Mouse (Mus musculus): ENCODE data around the gene Dxo. TPM values are rescaled to one million over a fixed set of nuclear protein-coding genes. Genes with fewer than 3 reads are reported as not detected.
"Not testable (repeated sequence)": the region's sequence is repeated elsewhere in the genome, so short reads cannot be mapped to it uniquely, and the experiment has no call there.

Dxo gene
- polyA plus RNA-seq (2014; fragmentation: Nextera tagmentation; extraction: Ambion mirVana), result 55.4 and 56.3 TPM in 2 replicates

DNA sequence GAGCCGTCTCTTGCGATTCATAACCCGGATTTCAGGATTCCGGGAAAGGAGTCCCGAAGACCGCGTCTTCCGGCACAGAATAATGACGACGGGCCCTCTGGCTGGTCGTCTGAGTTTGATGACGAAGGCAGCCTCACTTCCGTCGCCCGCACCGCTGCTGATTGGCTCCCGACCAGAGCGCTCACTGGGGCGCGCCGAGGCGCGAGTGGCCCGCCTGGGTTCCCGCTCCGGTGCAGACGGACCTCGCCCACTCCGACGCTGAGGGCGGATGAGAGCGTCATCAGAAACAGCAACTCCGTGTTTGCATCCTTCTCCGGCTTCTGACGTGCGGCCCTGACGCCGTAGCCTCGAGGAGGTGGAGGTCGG, at the start of gene Dxo, which contains the start of gene Stk19:
Gene Dxo, plus strand, starts transcription at position 164 of the 366 bp plus-strand sequence.
Gene Stk19, minus strand, starts transcription at position 90 of the 366 bp plus-strand sequence.
- H3K27me3 ChIP-seq (replicated peaks; ENCODE audit: control insufficient read depth, insufficient read depth, low read length), result no peaks in the 10 kb centered on the region
- WGBS, result under 1% methylated on average over 40 of the region's 40 CpGs
- H3K36me3 ChIP-seq (ENCODE audit: control insufficient read depth, insufficient read depth, low read length), result peaks cover 13% of the 10 kb centered on the region; the same call in 1 of the 2 replicates
- ATAC-seq (replicated peaks; ENCODE audit: low FRiP score) (peak; percentile 92), DNase-seq (ENCODE audit: low spot score) (peak; percentile 95)
- H3K4me2 ChIP-seq, result peak within 1 kb of the TSS; percentile 92
- H3K9ac ChIP-seq (ENCODE audit: low read depth, low read length), result peak within 1 kb of the TSS; percentile 74
- peak within 1 kb of the TSS; percentile 57 for H3K27ac ChIP-seq (ENCODE audit: low read depth, low read length)
- H3K9me3 ChIP-seq (ENCODE audit: control insufficient read depth, low read length), result no peaks in the 10 kb centered on the region
- peak within 1 kb of the TSS; percentile 71 for H3K4me3 ChIP-seq (ENCODE audit: low read depth, low read length)
- peaks cover 27% of the 10 kb centered on the region for H3K4me1 ChIP-seq (replicated peaks; ENCODE audit: control insufficient read depth, insufficient read depth, low read length)

DNA sequence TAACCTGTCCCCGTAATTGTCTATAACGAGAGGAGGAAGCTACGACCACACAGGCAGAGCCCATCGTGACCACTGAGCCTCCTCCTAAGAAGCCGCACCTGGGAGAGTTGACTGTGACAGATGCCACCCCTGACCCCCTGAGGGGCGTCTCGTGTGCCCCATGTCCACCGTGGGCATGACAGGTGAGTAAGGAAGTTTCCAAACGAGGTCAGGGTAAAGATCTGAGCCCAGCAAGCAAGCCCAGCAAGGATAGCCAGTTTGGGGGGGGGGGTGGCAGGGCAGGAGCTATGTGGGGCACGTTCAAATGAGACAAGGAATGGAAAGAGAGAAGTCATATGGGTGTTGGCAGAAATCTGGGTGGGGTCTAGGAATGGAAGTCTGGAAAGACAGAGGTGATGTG, 41.8 kb upstream of the Dxo start:
- ATAC-seq (replicated peaks; ENCODE audit: low FRiP score) (no peak), DNase-seq (ENCODE audit: low spot score) (no peak)
- Histone ChIP-seq H3K4me3 (ENCODE audit: low read depth, low read length) (no peak overlapping the region), H3K4me2 (no peak overlapping the region), H3K36me3 (ENCODE audit: control insufficient read depth, insufficient read depth, low read length) (no peaks in the 10 kb centered on the region), H3K27ac (ENCODE audit: low read depth, low read length) (no peak overlapping the region), H3K9ac (ENCODE audit: low read depth, low read length) (no peak overlapping the region), H3K27me3 (replicated peaks; ENCODE audit: control insufficient read depth, insufficient read depth, low read length) (no peaks in the 10 kb centered on the region), H3K4me1 (replicated peaks; ENCODE audit: control insufficient read depth, insufficient read depth, low read length) (no peaks in the 10 kb centered on the region), H3K9me3 (ENCODE audit: control insufficient read depth, low read length) (no peaks in the 10 kb centered on the region)
- WGBS, result 81% methylated on average over 10 of the region's 10 CpGs

DNA sequence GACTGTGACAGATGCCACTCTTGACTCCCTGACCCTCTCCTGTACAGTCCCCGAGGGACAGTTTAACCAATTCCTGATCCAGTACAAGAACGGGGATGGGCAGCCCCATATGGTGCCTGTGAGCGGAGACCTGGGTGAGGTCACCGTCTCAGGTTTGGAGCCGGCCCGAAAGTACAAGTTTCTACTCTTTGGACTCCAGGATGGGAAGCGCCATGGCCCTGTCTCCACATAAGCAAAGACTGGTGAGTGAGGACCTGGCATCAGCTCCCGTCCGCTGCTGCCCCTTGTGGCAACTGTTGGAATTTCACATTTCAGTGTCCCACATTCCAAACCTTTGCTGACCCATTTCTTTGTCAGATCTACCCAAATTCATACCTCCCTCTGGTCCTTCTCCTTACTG, 41.2 kb upstream of the Dxo start:
- Histone ChIP-seq H3K4me2 (no peak overlapping the region), H3K36me3 (ENCODE audit: control insufficient read depth, insufficient read depth, low read length) (no peaks in the 10 kb centered on the region), H3K4me1 (replicated peaks; ENCODE audit: control insufficient read depth, insufficient read depth, low read length) (no peaks in the 10 kb centered on the region), H3K27ac (ENCODE audit: low read depth, low read length) (no peak overlapping the region), H3K27me3 (replicated peaks; ENCODE audit: control insufficient read depth, insufficient read depth, low read length) (no peaks in the 10 kb centered on the region), H3K4me3 (ENCODE audit: low read depth, low read length) (no peak overlapping the region), H3K9ac (ENCODE audit: low read depth, low read length) (no peak overlapping the region), H3K9me3 (ENCODE audit: control insufficient read depth, low read length) (no peaks in the 10 kb centered on the region)
- ATAC-seq (replicated peaks; ENCODE audit: low FRiP score) (no peak), DNase-seq (ENCODE audit: low spot score) (no peak)
- 62% methylated on average over 9 of the region's 9 CpGs for WGBS

DNA sequence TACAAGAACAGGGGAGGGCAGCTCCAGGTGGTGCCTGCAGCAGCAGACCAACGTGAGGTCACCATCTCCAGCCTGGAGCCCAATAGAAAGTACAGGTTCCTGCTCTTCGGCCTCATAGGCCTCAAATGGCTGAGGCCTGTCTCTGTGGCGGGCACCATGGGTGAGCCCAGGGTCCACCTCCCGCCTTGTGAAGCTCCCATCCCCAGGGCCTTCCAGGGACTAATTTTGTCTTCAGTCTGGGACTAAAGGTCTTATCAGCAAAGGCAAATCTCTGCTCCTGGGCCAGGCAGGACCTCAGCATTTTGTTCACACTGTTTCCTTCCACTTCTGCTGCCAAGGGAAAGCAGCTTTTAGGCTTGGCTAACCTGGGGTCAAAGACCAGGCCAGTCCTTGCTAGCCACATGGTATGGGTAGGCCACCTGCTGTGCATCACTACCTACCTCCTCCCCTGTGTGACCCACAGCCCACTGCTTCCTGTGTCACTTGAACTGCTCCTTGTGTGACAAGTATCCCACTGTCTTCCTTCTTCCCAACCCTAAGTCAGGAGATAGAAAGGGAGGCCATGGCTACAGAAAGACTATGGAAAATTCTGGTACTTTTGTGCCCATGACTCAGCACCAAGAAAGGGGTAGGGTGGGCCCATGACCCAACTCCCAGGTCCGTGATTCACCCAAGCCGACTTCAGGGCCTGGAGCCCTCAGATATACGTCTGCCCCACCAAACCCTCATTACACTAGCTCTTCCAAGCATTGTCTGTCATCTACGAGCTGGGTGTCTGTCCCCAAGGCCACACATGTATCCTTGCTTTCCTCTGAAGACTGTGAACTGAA, 40.3 kb upstream of the Dxo start:
- Histone ChIP-seq H3K4me2 (no peak overlapping the region), H3K4me3 (ENCODE audit: low read depth, low read length) (no peak overlapping the region), H3K9me3 (ENCODE audit: control insufficient read depth, low read length) (no peaks in the 10 kb centered on the region), H3K4me1 (replicated peaks; ENCODE audit: control insufficient read depth, insufficient read depth, low read length) (no peaks in the 10 kb centered on the region), H3K27ac (ENCODE audit: low read depth, low read length) (no peak overlapping the region), H3K9ac (ENCODE audit: low read depth, low read length) (no peak overlapping the region), H3K27me3 (replicated peaks; ENCODE audit: control insufficient read depth, insufficient read depth, low read length) (no peaks in the 10 kb centered on the region), H3K36me3 (ENCODE audit: control insufficient read depth, insufficient read depth, low read length) (no peaks in the 10 kb centered on the region)
- DNase-seq (ENCODE audit: low spot score) (no peak), ATAC-seq (replicated peaks; ENCODE audit: low FRiP score) (no peak)
- WGBS, result 73% methylated on average over 8 of the region's 8 CpGs

DNA sequence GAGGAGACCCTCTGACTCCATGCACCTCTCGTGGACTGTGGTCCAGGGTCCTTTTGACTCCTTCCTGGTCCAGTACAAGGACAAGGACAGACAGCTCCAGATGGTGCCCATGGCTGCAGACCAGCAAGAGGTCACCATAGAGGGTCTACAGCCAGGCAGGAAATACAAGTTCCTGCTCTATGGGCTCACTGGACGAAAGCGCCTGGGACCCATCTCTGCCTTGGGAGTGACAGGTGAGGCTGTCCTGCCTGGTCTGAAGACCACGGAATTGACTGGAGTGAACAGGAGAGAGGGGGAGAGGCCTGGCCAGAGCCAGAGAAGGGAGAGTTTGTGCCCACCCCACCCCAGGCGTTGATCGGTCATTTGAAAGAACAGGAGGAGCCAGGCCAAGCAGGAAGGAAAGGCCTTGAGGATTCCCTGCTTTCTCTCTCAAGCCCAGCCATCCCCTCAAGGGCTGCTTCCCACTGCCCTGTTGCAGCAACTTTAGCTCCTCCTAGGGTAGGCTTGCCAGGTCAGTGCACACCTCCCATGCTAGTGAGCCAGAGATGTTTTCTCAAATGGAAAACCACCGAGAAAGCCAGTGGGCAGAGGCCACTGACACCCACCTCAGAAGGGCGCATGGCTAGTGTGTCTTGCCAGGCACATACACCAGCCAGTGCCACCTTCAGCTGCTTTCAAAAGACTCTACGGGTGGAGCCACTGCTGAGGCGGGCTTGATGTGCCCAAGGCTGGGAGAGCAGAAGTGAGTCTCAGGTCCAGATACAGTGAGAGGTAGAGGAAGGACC, 39.4 kb upstream of the Dxo start:
- 77% methylated on average over 10 of the region's 10 CpGs for WGBS

DNA sequence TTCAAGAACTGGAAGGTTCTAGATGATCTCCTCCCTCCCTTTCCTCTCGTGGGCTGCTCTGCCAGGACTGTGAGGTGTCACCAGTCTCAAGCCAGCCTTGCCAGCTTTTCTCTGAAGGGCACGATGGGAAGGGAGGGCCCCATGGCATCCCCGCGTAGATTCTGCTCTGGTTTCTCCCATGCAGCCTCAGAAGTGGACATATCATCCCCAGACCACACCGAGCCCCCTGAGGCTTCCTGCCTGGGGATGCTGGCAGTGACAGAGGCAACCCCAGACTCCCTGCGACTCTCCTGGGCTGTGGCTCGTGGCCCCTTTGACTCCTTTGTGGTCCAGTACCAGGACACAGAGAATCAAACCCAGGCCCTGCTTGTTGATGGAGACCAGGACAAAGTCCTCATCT, 38.7 kb upstream of the Dxo start:
- not testable (repeated sequence) for DNase-seq (ENCODE audit: low spot score); H3K27me3 ChIP-seq (replicated peaks; ENCODE audit: control insufficient read depth, insufficient read depth, low read length); H3K4me2 ChIP-seq; H3K36me3 ChIP-seq (ENCODE audit: control insufficient read depth, insufficient read depth, low read length); H3K4me1 ChIP-seq (replicated peaks; ENCODE audit: control insufficient read depth, insufficient read depth, low read length); H3K4me3 ChIP-seq (ENCODE audit: low read depth, low read length); ATAC-seq (replicated peaks; ENCODE audit: low FRiP score); H3K9ac ChIP-seq (ENCODE audit: low read depth, low read length); H3K27ac ChIP-seq (ENCODE audit: low read depth, low read length); H3K9me3 ChIP-seq (ENCODE audit: control insufficient read depth, low read length)
- WGBS, result 82% methylated on average over 6 of the region's 7 CpGs

More for the DNA sequence above, 39.4 kb upstream of the Dxo start:
- H3K27me3 ChIP-seq (replicated peaks; ENCODE audit: control insufficient read depth, insufficient read depth, low read length); DNase-seq (ENCODE audit: low spot score); H3K4me3 ChIP-seq (ENCODE audit: low read depth, low read length); H3K27ac ChIP-seq (ENCODE audit: low read depth, low read length); H3K36me3 ChIP-seq (ENCODE audit: control insufficient read depth, insufficient read depth, low read length); ATAC-seq (replicated peaks; ENCODE audit: low FRiP score); H3K4me2 ChIP-seq; H3K9ac ChIP-seq (ENCODE audit: low read depth, low read length); H3K4me1 ChIP-seq (replicated peaks; ENCODE audit: control insufficient read depth, insufficient read depth, low read length); H3K9me3 ChIP-seq (ENCODE audit: control insufficient read depth, low read length): not testable (repeated sequence)

DNA sequence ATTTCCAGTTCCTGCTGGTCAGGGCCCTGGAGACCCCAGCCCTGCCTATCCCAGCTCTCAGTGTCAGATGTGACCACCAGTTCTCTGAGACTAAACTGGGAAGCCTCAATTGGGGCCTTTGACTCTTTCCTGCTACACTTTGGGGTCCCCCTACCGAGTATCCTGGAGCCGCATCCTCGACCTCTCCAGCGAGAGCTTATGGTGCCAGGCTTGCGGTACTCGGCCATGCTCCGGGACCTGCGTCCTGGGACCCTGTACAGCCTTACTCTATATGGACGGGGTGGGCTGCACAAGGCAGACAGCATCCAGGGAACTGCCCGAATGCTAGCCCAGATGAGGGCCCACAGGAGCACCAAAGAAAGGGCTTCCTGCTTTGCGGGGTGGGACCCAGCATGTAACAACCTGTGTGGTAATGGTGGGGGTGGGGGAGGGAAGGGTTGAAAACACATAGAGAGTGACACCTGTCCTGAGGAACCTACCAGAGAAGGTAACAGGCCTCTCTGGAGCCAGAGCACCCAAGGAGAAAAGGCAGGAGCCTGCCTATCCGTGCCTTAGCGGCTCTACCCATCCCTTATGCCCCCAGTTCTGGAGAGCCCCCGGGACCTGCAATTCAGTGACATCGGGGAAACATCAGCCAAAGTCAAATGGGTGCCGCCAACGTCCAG, 37.8 kb upstream of the Dxo start:
- Histone ChIP-seq H3K36me3 (ENCODE audit: control insufficient read depth, insufficient read depth, low read length) (no peaks in the 10 kb centered on the region), H3K27ac (ENCODE audit: low read depth, low read length) (no peak overlapping the region), H3K27me3 (replicated peaks; ENCODE audit: control insufficient read depth, insufficient read depth, low read length) (no peaks in the 10 kb centered on the region), H3K4me3 (ENCODE audit: low read depth, low read length) (no peak overlapping the region), H3K9ac (ENCODE audit: low read depth, low read length) (no peak overlapping the region), H3K9me3 (ENCODE audit: control insufficient read depth, low read length) (no peaks in the 10 kb centered on the region), H3K4me1 (replicated peaks; ENCODE audit: control insufficient read depth, insufficient read depth, low read length) (no peaks in the 10 kb centered on the region), H3K4me2 (no peak overlapping the region)
- ATAC-seq (replicated peaks; ENCODE audit: low FRiP score), result no peak
- WGBS, result 86% methylated on average over 14 of the region's 17 CpGs
- DNase-seq (ENCODE audit: low spot score), result no peak

DNA sequence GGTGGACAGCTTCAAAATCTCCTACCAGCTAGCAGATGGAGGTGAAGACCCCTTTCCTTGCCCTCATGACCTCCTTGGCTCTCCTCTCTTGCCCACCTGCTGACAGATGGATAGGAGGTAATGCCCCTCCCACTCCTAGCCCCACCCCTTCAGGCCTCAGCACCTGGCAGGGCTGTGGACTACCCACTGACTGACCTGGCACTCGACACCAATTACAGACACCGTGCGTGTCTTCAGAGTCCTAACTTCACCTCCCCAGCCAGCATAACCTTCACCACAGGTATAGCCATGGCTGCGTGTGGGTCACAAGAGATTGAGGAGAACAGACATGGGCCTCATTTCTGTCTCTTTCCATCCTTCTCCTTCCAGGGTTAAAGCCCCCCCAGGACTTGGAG, 37.3 kb upstream of the Dxo start:
- DNase-seq (ENCODE audit: low spot score) (no peak), ATAC-seq (replicated peaks; ENCODE audit: low FRiP score) (no peak)
- H3K9ac ChIP-seq (ENCODE audit: low read depth, low read length), result no peak overlapping the region
- WGBS, result 78% methylated on average over 4 of the region's 4 CpGs
- H3K4me2 ChIP-seq, result no peak overlapping the region
- no peak overlapping the region for H3K27ac ChIP-seq (ENCODE audit: low read depth, low read length)
- H3K9me3 ChIP-seq (ENCODE audit: control insufficient read depth, low read length), result no peaks in the 10 kb centered on the region
- no peaks in the 10 kb centered on the region for H3K27me3 ChIP-seq (replicated peaks; ENCODE audit: control insufficient read depth, insufficient read depth, low read length)
- no peaks in the 10 kb centered on the region for H3K36me3 ChIP-seq (ENCODE audit: control insufficient read depth, insufficient read depth, low read length)
- H3K4me3 ChIP-seq (ENCODE audit: low read depth, low read length), result no peak overlapping the region
- no peaks in the 10 kb centered on the region for H3K4me1 ChIP-seq (replicated peaks; ENCODE audit: control insufficient read depth, insufficient read depth, low read length)

Data from liver, embryonic 11.5 days (tissue).